Mouse (Mus musculus) ES-Bruce4 (cell line): ENCODE measurements at regions not wholly inside any gene's neighbourhood (a gene's known extent, or its start where the extent isn't known, plus 50 kb on each side); places are given as distances from the start of the nearest gene placed in this dataset.

Source experiments
- H3K27ac ChIP-seq: 2 replicates; pipeline ENCODE4 v1.5.1; 2012; ENCODE audit warnings: low read length, inconsistent platforms; ENCODE audit not compliant: insufficient read depth
- H3K27me3 ChIP-seq: 2 replicates; pipeline ENCODE4 v1.6.1; 2012; ENCODE audit warnings: mild to moderate bottlenecking, low read length, inconsistent platforms; ENCODE audit not compliant: control insufficient read depth, poor library complexity, insufficient read depth, severe bottlenecking
- H3K36me3 ChIP-seq: 2 replicates; pipeline ENCODE4 v1.6.1; 2012; ENCODE audit warnings: inconsistent platforms, mild to moderate bottlenecking, low read length, moderate library complexity; ENCODE audit not compliant: control insufficient read depth, poor library complexity, insufficient read depth, severe bottlenecking
- H3K4me1 ChIP-seq: one replicate; pipeline ENCODE4 v1.8.1; 2011; ENCODE audit warnings: low read length; ENCODE audit not compliant: control insufficient read depth, insufficient read depth
- H3K4me3 ChIP-seq: 2 replicates; pipeline ENCODE4 v1.5.1; 2011; ENCODE audit warnings: low read depth, mild to moderate bottlenecking, low read length
- H3K9ac ChIP-seq: 2 replicates; pipeline ENCODE4 v1.6.1; 2012; ENCODE audit warnings: low read depth, mild to moderate bottlenecking, inconsistent platforms; ENCODE audit not compliant: poor library complexity, severe bottlenecking
- H3K9me3 ChIP-seq: replicated peaks from 2 replicates; pipeline ENCODE4 v1.6.1; 2012; ENCODE audit warnings: mild to moderate bottlenecking, low read length, inconsistent platforms; ENCODE audit not compliant: control insufficient read depth, poor library complexity, insufficient read depth, severe bottlenecking
- CTCF ChIP-seq: IDR thresholded peaks from one replicate; pipeline ENCODE4 v1.8.1; 2011; ENCODE audit warnings: low read depth, low read length
- EP300 ChIP-seq: IDR thresholded peaks from 2 replicates; pipeline ENCODE4 v1.6.1; 2011; ENCODE audit warnings: low read depth, low read length; ENCODE audit not compliant: insufficient read depth
- POLR2A ChIP-seq: IDR thresholded peaks from one replicate; pipeline ENCODE4 v1.8.1; 2011; ENCODE audit warnings: low read length; ENCODE audit not compliant: insufficient read depth

GRCm38 (mm10) chr3:121902246-121902645 is 50.1 kb upstream of the Arhgap29 start:
- H3K36me3 ChIP-seq = no peaks in the 10 kb centered on the region
- no peak overlapping the region for H3K27ac ChIP-seq
- H3K9me3 ChIP-seq = no peaks in the 10 kb centered on the region
- TF ChIP-seq EP300 (no peak), CTCF (no peak), POLR2A (no peak)
- no peak overlapping the region for H3K4me3 ChIP-seq
- H3K9ac ChIP-seq = no peak overlapping the region
- H3K4me1 ChIP-seq = no peaks in the 10 kb centered on the region
- H3K27me3 ChIP-seq = no peaks in the 10 kb centered on the region; the same call in 1 of the 2 replicates

- Histone ChIP-seq H3K27me3 (no peaks in the 10 kb centered on the region; the same call in 1 of the 2 replicates), H3K9ac (no peak overlapping the region), H3K4me1 (no peaks in the 10 kb centered on the region), H3K36me3 (no peaks in the 10 kb centered on the region), H3K9me3 (no peaks in the 10 kb centered on the region), H3K27ac (no peak overlapping the region), H3K4me3 (no peak overlapping the region)
- TF ChIP-seq EP300 (no peak), CTCF (no peak), POLR2A (no peak)
Measured at GRCm38 (mm10) chr3:121900429-121900844, 51.9 kb upstream of the Arhgap29 start.

DNA sequence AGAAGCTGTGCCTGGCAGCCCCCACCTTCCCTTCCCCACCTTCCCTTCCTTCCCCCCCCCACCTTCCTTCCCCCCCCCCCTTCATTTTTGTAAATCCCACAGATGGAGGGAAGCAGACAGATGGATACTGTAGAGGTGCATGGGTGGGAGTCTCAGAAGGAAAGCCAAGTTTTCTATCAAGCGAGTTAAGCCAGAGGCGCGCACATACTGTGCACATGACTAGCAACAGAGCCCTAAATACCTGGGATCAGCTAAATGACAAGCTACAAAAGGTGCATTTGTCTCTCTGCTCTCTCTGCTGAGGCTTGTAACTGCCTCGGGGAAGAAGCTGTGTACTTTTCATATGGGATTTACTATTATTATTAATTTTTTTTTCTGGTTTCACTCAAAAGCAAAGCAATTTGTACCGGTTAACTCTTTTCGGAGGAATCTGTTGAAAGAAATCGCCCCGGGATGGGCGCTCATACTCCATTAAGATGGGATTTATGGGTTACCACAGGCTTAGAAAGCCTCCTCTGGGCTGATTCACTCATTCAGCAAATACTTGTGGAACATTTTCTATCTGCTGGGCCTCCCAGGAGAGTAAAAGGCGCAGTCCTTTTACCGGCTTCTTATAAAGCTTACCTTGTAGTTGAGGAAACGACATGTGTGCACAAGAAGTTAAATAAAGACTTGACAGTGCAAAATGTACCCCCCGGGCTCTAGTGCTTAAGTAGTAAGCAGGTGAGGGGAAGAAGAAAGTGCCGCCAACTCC is 54.3 kb upstream of the Arhgap29 start:
- no peak overlapping the region for H3K4me3 ChIP-seq
- TF ChIP-seq CTCF (no peak), EP300 (no peak), POLR2A (no peak)
- H3K27me3 ChIP-seq = no peaks in the 10 kb centered on the region; the same call in 1 of the 2 replicates
- no peak overlapping the region for H3K9ac ChIP-seq
- no peaks in the 10 kb centered on the region for H3K9me3 ChIP-seq
- H3K36me3 ChIP-seq = no peaks in the 10 kb centered on the region
- no peaks in the 10 kb centered on the region for H3K4me1 ChIP-seq
- H3K27ac ChIP-seq = no peak overlapping the region

DNA sequence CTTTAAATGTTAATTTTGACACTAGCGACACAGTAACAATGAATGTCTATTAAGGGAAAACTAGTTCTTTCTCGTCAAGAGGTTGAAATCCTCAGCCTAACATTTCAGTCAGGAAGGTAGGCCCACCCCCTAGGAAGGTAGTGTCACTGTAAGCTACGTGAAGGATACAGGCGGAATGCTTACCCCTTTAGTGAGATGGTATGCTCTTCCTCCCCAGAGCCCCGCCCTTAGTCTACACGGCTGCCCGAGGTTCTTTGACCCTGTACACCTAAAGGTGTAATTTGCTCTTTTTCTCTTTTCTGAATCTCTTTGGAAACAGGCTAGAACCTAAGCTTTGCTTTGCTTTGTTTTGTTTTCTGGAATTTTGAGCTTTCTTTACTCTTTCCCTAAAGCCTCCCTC is 58.7 kb upstream of the Arhgap29 start:
- Histone ChIP-seq H3K4me3 (no peak overlapping the region), H3K27ac (no peak overlapping the region), H3K27me3 (no peaks in the 10 kb centered on the region; the same call in 1 of the 2 replicates), H3K4me1 (no peaks in the 10 kb centered on the region), H3K9ac (no peak overlapping the region), H3K9me3 (no peaks in the 10 kb centered on the region), H3K36me3 (no peaks in the 10 kb centered on the region)
- TF ChIP-seq EP300 (no peak), POLR2A (no peak), CTCF (no peak)

GRCm38 (mm10) chr3:121892675-121893074 is 59.7 kb upstream of the Arhgap29 start:
- Histone ChIP-seq H3K27me3 (no peaks in the 10 kb centered on the region), H3K9ac (no peak overlapping the region), H3K27ac (no peak overlapping the region), H3K4me1 (no peaks in the 10 kb centered on the region), H3K4me3 (no peak overlapping the region), H3K9me3 (no peaks in the 10 kb centered on the region), H3K36me3 (no peaks in the 10 kb centered on the region)
- TF ChIP-seq POLR2A (no peak), CTCF (no peak), EP300 (no peak)

DNA sequence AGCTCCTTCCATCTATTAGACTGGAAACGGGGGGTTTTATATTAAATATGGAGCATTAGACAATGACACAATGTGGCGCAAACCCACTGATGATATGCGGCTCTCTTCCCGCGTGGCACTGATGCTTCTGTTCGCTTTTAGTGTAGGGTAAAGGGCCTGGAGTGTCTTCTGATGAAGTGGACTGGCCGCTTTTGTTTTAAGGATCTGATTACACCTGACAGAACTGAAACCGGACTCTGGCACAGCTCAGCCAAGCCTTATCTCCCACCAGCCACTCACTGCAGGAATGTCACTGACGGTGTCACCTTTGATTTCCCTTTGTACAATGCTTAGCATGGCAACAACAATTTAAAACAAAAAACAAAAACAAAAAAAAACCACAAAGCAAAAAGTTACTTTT is 61.0 kb upstream of the Arhgap29 start:
- Histone ChIP-seq H3K27me3 (no peaks in the 10 kb centered on the region), H3K9ac (no peak overlapping the region), H3K9me3 (no peaks in the 10 kb centered on the region), H3K4me3 (no peak overlapping the region), H3K27ac (no peak overlapping the region), H3K4me1 (no peaks in the 10 kb centered on the region), H3K36me3 (no peaks in the 10 kb centered on the region)
- TF ChIP-seq CTCF (no peak), EP300 (no peak), POLR2A (no peak)
